Mouse (Mus musculus): ENCODE measurements at regions not wholly inside any gene's neighbourhood (a gene's known extent, or its start where the extent isn't known, plus 50 kb on each side); places are given as distances from the start of the nearest gene placed in this dataset.

DNA sequence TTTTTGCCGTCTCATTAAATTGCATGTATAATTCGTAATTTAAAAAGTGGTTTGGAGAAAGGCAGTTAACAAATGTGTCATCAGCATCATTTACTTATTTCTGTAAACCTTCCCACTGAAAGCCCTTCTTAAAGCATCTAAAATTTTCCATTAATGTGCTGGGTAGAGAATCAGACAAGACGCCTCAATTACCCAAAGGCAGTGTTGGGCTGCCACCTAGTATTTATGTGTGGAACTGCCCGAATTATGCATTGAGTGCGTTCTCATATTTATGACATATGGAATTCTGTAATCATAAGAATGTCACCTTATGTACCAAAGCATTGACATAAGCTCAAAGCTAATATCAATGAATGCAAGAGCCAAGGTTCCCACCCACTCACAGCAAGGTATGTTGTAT is 300.7 kb downstream of the Pax3 start:
- H3K27me3 ChIP-seq (replicated peaks; ENCODE audit: control insufficient read depth, insufficient read depth, low read length) = no peaks in the 10 kb centered on the region
- H3K27ac ChIP-seq (ENCODE audit: low read depth, low read length) = no peak overlapping the region
- H3K9ac ChIP-seq (ENCODE audit: low read length) = no peak overlapping the region
- no peaks in the 10 kb centered on the region for H3K4me1 ChIP-seq (ENCODE audit: control insufficient read depth, insufficient read depth, low read length)
- DNase-seq (ENCODE audit: low spot score) (peak; percentile 88), ATAC-seq (peak; percentile 83)
- no peaks in the 10 kb centered on the region for H3K9me3 ChIP-seq (replicated peaks; ENCODE audit: control insufficient read depth, low read length)
- H3K4me3 ChIP-seq (ENCODE audit: low read depth, low read length) = no peak overlapping the region
- no peaks in the 10 kb centered on the region for H3K36me3 ChIP-seq (ENCODE audit: control insufficient read depth, insufficient read depth, low read length)
- H3K4me2 ChIP-seq (ENCODE audit: low read length) = no peak overlapping the region
- WGBS = 49% methylated on average over 5 of the region's 5 CpGs

DNA sequence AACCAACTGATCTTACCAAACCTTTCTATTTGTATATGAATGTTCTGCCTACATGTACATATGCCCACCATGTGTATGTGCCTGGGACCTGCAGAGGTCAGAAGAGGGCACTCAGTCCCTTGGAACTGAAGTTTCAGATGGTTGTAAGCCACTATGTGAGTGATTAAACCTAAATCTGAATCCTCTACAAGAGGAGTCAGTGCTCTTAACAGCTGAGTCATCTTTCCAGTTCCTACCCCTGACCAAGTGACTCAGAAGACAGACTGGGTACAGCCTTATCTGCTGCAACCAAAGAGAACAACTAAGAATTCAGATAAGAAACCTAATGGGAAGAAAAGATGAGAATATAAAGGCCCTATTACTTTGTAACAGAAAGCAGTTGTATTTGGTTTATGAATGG is 317.9 kb downstream of the Pax3 start:
- no peak overlapping the region for H3K27ac ChIP-seq (ENCODE audit: low read depth, low read length)
- H3K9ac ChIP-seq (ENCODE audit: low read length) = no peak overlapping the region
- H3K36me3 ChIP-seq (ENCODE audit: control insufficient read depth, insufficient read depth, low read length) = no peaks in the 10 kb centered on the region
- H3K4me1 ChIP-seq (ENCODE audit: control insufficient read depth, insufficient read depth, low read length) = no peaks in the 10 kb centered on the region
- no peaks in the 10 kb centered on the region for H3K27me3 ChIP-seq (replicated peaks; ENCODE audit: control insufficient read depth, insufficient read depth, low read length)
- ATAC-seq (no peak), DNase-seq (ENCODE audit: low spot score) (no peak)
- H3K9me3 ChIP-seq (replicated peaks; ENCODE audit: control insufficient read depth, low read length) = no peaks in the 10 kb centered on the region
- no peak overlapping the region for H3K4me3 ChIP-seq (ENCODE audit: low read depth, low read length)
- H3K4me2 ChIP-seq (ENCODE audit: low read length) = no peak overlapping the region

DNA sequence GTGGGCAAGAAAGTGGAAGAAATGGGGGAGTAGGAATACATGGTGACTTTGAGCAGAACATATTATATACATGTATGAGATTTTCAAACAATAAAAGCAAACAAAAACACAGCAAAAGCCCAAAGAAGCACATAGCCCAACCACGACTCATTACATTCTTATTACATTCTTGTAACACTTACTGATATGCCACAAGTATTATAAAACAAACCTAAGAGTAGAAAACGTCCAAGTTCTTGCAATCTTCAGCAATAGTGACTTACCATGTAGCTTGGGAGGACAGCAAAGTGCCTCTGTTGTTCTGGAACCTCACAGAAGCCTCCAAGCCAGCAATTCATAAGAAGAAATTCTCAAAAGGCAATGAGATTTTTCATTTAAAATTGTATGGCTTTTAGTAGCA is 326.8 kb downstream of the Pax3 start:
- 74% methylated on average over 2 of the region's 2 CpGs for WGBS
- no peak overlapping the region for H3K4me3 ChIP-seq (ENCODE audit: low read depth, low read length)
- ATAC-seq (no peak), DNase-seq (ENCODE audit: low spot score) (no peak)
- no peak overlapping the region for H3K4me2 ChIP-seq (ENCODE audit: low read length)
- no peak overlapping the region for H3K9ac ChIP-seq (ENCODE audit: low read length)
- no peaks in the 10 kb centered on the region for H3K4me1 ChIP-seq (ENCODE audit: control insufficient read depth, insufficient read depth, low read length)
- no peaks in the 10 kb centered on the region for H3K36me3 ChIP-seq (ENCODE audit: control insufficient read depth, insufficient read depth, low read length)
- H3K9me3 ChIP-seq (replicated peaks; ENCODE audit: control insufficient read depth, low read length) = no peaks in the 10 kb centered on the region
- no peaks in the 10 kb centered on the region for H3K27me3 ChIP-seq (replicated peaks; ENCODE audit: control insufficient read depth, insufficient read depth, low read length)
- H3K27ac ChIP-seq (ENCODE audit: low read depth, low read length) = no peak overlapping the region

DNA sequence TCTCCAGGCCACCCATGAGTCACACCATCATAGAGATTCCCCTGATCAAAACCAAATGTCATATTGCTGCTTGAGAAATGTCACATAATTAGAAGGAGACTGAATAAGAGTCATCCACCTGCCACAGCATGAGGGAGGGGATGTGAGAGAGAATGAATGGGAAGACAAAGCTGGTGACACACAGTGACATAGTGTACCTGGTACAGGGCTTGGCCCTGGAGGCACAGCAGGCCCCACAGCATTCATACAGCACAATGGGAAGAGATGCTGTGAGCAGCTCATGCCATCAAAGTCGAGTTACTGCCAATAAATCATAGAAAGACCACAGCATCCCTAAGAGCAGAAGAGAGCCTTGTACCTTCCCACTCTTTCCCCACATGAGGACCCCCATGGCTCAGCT is 327.8 kb downstream of the Pax3 start:
- ATAC-seq (peak; percentile 67), DNase-seq (ENCODE audit: low spot score) (peak; percentile 42)
- Histone ChIP-seq H3K36me3 (ENCODE audit: control insufficient read depth, insufficient read depth, low read length) (no peaks in the 10 kb centered on the region), H3K4me3 (ENCODE audit: low read depth, low read length) (no peak overlapping the region), H3K4me2 (ENCODE audit: low read length) (no peak overlapping the region), H3K27ac (ENCODE audit: low read depth, low read length) (no peak overlapping the region), H3K9ac (ENCODE audit: low read length) (no peak overlapping the region), H3K27me3 (replicated peaks; ENCODE audit: control insufficient read depth, insufficient read depth, low read length) (no peaks in the 10 kb centered on the region), H3K4me1 (ENCODE audit: control insufficient read depth, insufficient read depth, low read length) (no peaks in the 10 kb centered on the region), H3K9me3 (replicated peaks; ENCODE audit: control insufficient read depth, low read length) (no peaks in the 10 kb centered on the region)
- 58% methylated on average over 1 of the region's 1 CpGs for WGBS

DNA sequence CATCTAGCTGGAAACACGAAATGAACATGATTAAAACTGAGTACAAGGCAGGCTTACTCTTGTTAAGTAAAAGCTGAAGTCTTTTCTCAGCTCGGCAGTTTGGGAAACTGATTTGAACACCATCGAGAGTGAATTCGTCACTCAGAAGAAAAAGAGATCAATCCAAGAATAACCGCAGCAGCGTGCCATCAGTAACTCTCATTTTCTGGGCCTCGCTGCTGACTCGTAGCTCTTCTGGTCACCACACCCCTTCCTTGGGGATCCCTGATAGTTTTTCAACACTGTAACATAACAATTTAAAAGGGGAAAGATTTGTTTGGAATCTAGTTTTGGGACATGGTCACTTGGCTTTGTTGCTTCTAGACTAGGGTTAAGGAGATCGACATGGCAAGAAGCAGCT is 337.0 kb downstream of the Pax3 start:
- Histone ChIP-seq H3K27me3 (replicated peaks; ENCODE audit: control insufficient read depth, insufficient read depth, low read length) (no peaks in the 10 kb centered on the region), H3K9ac (ENCODE audit: low read length) (no peak overlapping the region), H3K4me1 (ENCODE audit: control insufficient read depth, insufficient read depth, low read length) (no peaks in the 10 kb centered on the region), H3K9me3 (replicated peaks; ENCODE audit: control insufficient read depth, low read length) (no peaks in the 10 kb centered on the region; the same call in 1 of the 2 replicates), H3K4me2 (ENCODE audit: low read length) (no peak overlapping the region), H3K36me3 (ENCODE audit: control insufficient read depth, insufficient read depth, low read length) (no peaks in the 10 kb centered on the region), H3K27ac (ENCODE audit: low read depth, low read length) (no peak overlapping the region), H3K4me3 (ENCODE audit: low read depth, low read length) (no peak overlapping the region)
- 91% methylated on average over 9 of the region's 9 CpGs for WGBS
- ATAC-seq = no peak
- DNase-seq (ENCODE audit: low spot score) = no peak

DNA sequence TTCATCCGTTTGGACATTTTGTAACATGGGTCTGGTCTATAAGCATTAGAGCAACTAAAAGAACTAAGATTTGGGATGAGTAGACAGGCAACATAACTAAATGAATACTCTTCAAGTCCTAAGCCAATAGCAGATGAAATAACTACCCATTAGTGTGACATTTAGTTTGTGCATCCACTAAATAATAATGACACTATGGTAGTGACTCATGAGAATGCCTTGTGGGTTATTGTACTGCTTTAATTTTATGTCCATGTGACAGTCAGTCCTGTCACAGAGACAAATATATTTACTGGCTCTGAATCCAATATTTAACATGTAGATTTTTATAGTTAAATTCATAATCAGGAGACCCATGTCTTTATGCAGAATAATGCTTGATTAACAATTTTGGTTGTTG is 339.5 kb upstream of the Epha4 start:
- H3K27ac ChIP-seq (ENCODE audit: low read depth, low read length) = no peak overlapping the region
- H3K36me3 ChIP-seq (ENCODE audit: control insufficient read depth, insufficient read depth, low read length) = no peaks in the 10 kb centered on the region
- H3K27me3 ChIP-seq (replicated peaks; ENCODE audit: control insufficient read depth, insufficient read depth, low read length) = no peaks in the 10 kb centered on the region
- H3K4me3 ChIP-seq (ENCODE audit: low read depth, low read length) = no peak overlapping the region
- H3K4me1 ChIP-seq (ENCODE audit: control insufficient read depth, insufficient read depth, low read length) = no peaks in the 10 kb centered on the region
- no peak for ATAC-seq
- H3K9me3 ChIP-seq (replicated peaks; ENCODE audit: control insufficient read depth, low read length) = no peaks in the 10 kb centered on the region
- H3K9ac ChIP-seq (ENCODE audit: low read length) = no peak overlapping the region
- no peak for DNase-seq (ENCODE audit: low spot score)
- H3K4me2 ChIP-seq (ENCODE audit: low read length) = no peak overlapping the region
- 88% methylated on average over 1 of the region's 1 CpGs for WGBS

DNA sequence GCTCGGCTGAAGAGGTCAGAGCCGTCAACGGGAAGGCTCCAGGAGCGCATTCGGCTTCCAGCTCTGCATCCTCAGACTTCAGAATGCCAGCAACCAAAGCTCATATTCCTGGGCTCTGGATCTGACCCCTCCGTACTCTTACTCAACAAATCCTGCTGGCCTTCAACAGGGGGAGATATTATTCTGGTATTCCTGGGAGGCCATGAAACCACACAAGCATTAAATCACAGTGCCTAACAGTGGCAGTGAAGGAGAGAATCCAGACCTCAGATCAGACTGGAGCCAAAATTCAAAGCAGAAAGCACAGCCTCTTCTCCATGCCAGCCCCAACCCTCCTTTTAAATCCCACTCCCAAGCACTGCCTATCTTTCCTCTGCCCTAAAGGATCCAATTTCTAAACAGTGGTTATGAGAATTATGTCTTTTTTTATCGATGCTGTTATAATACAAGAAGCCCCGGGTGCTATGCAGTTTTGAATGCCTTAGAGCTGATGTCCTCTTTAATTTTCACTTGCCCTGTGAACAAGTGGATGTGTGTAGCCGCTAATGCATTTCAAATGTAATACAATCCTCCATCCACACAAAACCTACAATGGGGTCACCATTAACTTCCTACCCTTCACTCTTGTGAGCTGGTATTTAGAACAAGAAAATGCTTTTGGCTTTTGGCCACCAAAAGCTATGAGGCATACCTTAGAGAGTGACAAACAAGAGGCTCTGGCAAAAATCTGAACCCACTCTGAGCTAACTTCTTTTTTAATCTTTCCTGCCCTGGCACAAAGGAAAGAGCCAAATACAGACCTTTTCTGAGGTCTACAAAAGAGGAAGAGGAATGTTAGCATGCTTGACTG is 333.1 kb upstream of the Epha4 start:
- H3K4me1 ChIP-seq (ENCODE audit: control insufficient read depth, insufficient read depth, low read length) = peaks cover 4% of the 10 kb centered on the region
- DNase-seq (ENCODE audit: low spot score) (no peak), ATAC-seq (no peak)
- 79% methylated on average over 9 of the region's 9 CpGs for WGBS
- no peak overlapping the region for H3K4me2 ChIP-seq (ENCODE audit: low read length)
- no peak overlapping the region for H3K9ac ChIP-seq (ENCODE audit: low read length)
- no peaks in the 10 kb centered on the region for H3K9me3 ChIP-seq (replicated peaks; ENCODE audit: control insufficient read depth, low read length)
- H3K4me3 ChIP-seq (ENCODE audit: low read depth, low read length) = no peak overlapping the region
- no peaks in the 10 kb centered on the region for H3K36me3 ChIP-seq (ENCODE audit: control insufficient read depth, insufficient read depth, low read length)
- H3K27ac ChIP-seq (ENCODE audit: low read depth, low read length) = no peak overlapping the region
- H3K27me3 ChIP-seq (replicated peaks; ENCODE audit: control insufficient read depth, insufficient read depth, low read length) = no peaks in the 10 kb centered on the region

DNA sequence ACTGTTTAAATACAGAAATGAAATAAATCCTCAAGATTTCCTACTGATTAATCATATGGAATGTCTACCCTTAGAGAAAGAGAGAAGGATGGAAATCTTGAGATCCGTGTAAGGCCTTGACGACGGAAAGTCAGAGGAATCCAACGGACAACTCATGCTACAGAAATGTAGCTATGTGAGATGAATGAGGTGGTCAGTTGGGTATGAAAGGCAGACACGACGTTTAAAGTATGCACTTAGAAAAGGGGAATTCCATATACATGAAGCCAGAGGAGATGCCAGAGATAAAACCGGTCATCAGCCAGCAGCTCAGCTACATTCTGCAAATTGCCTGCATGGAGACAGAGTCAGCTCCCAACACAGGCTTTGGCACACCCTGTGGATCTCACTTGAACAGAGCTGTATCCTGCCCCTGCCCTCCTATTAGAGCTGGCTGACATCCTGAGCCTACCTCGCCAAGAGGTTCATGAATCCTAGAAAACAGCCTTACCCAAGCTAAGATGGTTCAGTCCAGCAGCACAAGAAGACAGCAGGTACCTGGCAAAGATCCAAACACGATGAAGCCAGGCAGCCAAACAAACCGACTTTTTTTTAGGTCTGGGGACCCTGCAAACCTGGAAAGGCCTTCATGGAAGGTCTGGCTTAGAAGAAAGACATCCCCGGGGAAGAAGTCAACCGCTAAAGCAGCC is 331.3 kb upstream of the Epha4 start:
- no peak overlapping the region for H3K4me3 ChIP-seq (ENCODE audit: low read depth, low read length)
- no peak overlapping the region for H3K4me2 ChIP-seq (ENCODE audit: low read length)
- DNase-seq (ENCODE audit: low spot score) = peak; percentile 45
- H3K9me3 ChIP-seq (replicated peaks; ENCODE audit: control insufficient read depth, low read length) = no peaks in the 10 kb centered on the region
- no peaks in the 10 kb centered on the region for H3K27me3 ChIP-seq (replicated peaks; ENCODE audit: control insufficient read depth, insufficient read depth, low read length)
- ATAC-seq = no peak
- H3K36me3 ChIP-seq (ENCODE audit: control insufficient read depth, insufficient read depth, low read length) = no peaks in the 10 kb centered on the region
- peaks cover 4% of the 10 kb centered on the region for H3K4me1 ChIP-seq (ENCODE audit: control insufficient read depth, insufficient read depth, low read length)
- no peak overlapping the region for H3K27ac ChIP-seq (ENCODE audit: low read depth, low read length)
- 68% methylated on average over 12 of the region's 12 CpGs for WGBS
- H3K9ac ChIP-seq (ENCODE audit: low read length) = no peak overlapping the region

DNA sequence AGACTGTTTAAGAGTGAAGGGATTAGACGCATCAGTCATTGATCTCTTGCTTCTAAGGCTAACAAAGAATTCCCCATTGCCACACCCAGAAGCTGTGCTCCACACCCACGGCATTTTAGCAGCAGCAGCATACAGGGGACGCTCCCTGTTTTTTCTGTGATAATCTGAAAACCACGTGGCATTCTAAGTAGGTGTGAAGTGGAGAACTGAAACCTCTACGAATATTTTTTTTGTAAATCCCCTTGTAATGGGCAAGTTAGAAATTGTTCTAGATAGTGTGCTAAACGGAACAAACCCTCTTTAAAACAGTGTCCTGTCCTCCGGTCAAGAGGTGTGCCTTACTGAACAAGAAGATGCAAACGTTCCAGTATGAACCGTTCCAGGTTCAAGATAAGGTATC is 325.8 kb upstream of the Epha4 start:
- ATAC-seq (no peak), DNase-seq (ENCODE audit: low spot score) (no peak)
- no peak overlapping the region for H3K4me3 ChIP-seq (ENCODE audit: low read depth, low read length)
- no peak overlapping the region for H3K27ac ChIP-seq (ENCODE audit: low read depth, low read length)
- H3K9me3 ChIP-seq (replicated peaks; ENCODE audit: control insufficient read depth, low read length) = no peaks in the 10 kb centered on the region
- H3K27me3 ChIP-seq (replicated peaks; ENCODE audit: control insufficient read depth, insufficient read depth, low read length) = no peaks in the 10 kb centered on the region
- no peak overlapping the region for H3K9ac ChIP-seq (ENCODE audit: low read length)
- no peak overlapping the region for H3K4me2 ChIP-seq (ENCODE audit: low read length)
- H3K36me3 ChIP-seq (ENCODE audit: control insufficient read depth, insufficient read depth, low read length) = no peaks in the 10 kb centered on the region
- WGBS = 66% methylated on average over 9 of the region's 9 CpGs
- H3K4me1 ChIP-seq (ENCODE audit: control insufficient read depth, insufficient read depth, low read length) = no peaks in the 10 kb centered on the region

All from forebrain, embryonic 14.5 days (tissue).